Mouse (Mus musculus): ENCODE results near the gene Pnkp. TPM values are rescaled to one million over a fixed set of nuclear protein-coding genes. Genes with fewer than 3 reads are reported as not detected.

Pnkp gene
- polyA plus RNA-seq, 1 experiment, result 67.3 TPM

GRCm38 (mm10) chr7:44847772-44848171, 9.2 kb upstream of the Pnkp start:
- Histone ChIP-seq H3K27me3 (ENCODE audit: control insufficient read depth, insufficient read depth, low read length) (no peaks in the 10 kb centered on the region), H3K36me3 (ENCODE audit: control insufficient read depth, insufficient read depth, low read length) (peaks cover 35% of the 10 kb centered on the region), H3K4me1 (ENCODE audit: control insufficient read depth, insufficient read depth, insufficient read length) (peaks cover 6% of the 10 kb centered on the region; the same call in 1 of the 2 replicates), H3K4me3 (ENCODE audit: extremely low read depth, insufficient read depth, insufficient read length) (peak overlapping the region; percentile 89; the same call in 1 of the 2 replicates), H3K27ac (ENCODE audit: insufficient read depth, low read length) (no peak overlapping the region)
- DNase-seq (ENCODE audit: low read depth in 1 of 2, low spot score in 2 of 2), result no peak
- WGBS, result 74% methylated on average over 5 of the region's 5 CpGs
- no peak for TF ChIP-seq CTCF (IDR thresholded peaks at IDR 0.05; ENCODE audit: extremely low read depth, insufficient read depth, insufficient read length, insufficient replicate concordance)
- no peak for TF ChIP-seq POLR2A (IDR thresholded peaks at IDR 0.05; ENCODE audit: low read depth, low read length)

DNA sequence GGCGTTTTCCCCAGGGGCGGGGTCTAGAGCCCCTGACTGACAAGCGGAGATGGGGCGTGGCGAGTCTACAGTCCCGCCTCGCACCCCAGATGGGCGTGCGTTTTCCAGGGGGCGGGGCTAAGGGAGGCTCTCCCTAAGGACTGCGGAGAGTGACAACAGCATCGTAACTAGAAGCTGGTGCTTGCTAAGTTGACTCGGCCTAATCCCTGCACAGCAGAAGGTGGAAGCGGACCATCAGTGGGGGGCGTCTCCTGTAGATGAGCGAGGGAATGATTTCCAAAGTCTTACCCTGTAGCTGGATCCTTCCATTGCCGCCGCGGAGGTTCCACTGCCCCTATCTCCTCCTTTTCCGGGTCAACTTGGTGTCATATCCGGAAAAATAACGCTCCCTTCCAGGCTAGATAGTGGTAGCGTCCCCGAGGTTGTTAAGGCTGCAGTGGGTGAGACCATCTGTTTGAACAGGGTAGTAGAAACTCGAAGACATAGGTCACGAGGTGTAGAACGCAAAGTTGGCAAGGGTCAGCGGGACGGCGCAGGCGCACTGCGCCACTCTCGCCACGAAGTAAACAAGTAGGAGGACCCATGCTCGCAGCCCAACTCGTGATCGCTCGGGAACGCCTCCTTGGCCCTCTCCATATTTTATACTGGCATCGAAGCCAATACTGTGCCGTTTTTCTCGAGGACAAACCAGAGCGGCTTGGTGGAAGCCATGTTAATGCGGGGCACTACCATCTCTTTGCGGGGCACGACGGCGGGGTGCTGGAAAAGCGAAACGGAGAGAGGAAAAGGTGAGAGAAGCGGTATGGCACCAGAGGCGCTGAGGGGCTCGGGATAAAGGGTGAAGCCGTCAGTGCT, 8.2 kb upstream of the Pnkp start, which contains the start of the genes Akt1s1 and Tbc1d17:
Gene Akt1s1 (plus strand): TSS at position 431 of the 855 bp plus-strand sequence.
Gene Tbc1d17 (minus strand): TSS at position 519 of the 855 bp plus-strand sequence.
- TF ChIP-seq POLR2A (IDR thresholded peaks at IDR 0.05; ENCODE audit: low read depth, low read length), result peak; percentile 63; the same call in 1 of the 2 replicates
- TF ChIP-seq CTCF (IDR thresholded peaks at IDR 0.05; ENCODE audit: extremely low read depth, insufficient read depth, insufficient read length, insufficient replicate concordance), result no peak
- Histone ChIP-seq H3K4me3 (ENCODE audit: extremely low read depth, insufficient read depth, insufficient read length) (peak within 1 kb of the TSS; percentile 89), H3K36me3 (ENCODE audit: control insufficient read depth, insufficient read depth, low read length) (peaks cover 25% of the 10 kb centered on the region), H3K27me3 (ENCODE audit: control insufficient read depth, insufficient read depth, low read length) (no peaks in the 10 kb centered on the region), H3K27ac (ENCODE audit: insufficient read depth, low read length) (peak within 1 kb of the TSS; percentile 96), H3K4me1 (ENCODE audit: control insufficient read depth, insufficient read depth, insufficient read length) (peaks cover 10% of the 10 kb centered on the region; the same call in 1 of the 2 replicates)
- under 1% methylated on average over 54 of the region's 54 CpGs for WGBS
- DNase-seq (ENCODE audit: low read depth in 1 of 2, low spot score in 2 of 2), result peak; percentile 97 to 100

GRCm38 (mm10) chr7:44849416-44850111, 7.4 kb upstream of the Pnkp start:
- WGBS, result under 1% methylated on average over 41 of the region's 41 CpGs

GRCm38 (mm10) chr7:44850146-44850545, 6.8 kb upstream of the Pnkp start:
- Histone ChIP-seq H3K27ac (ENCODE audit: insufficient read depth, low read length) (peak overlapping the region; percentile 96), H3K4me3 (ENCODE audit: extremely low read depth, insufficient read depth, insufficient read length) (peak overlapping the region; percentile 89), H3K4me1 (ENCODE audit: control insufficient read depth, insufficient read depth, insufficient read length) (peaks cover 17% of the 10 kb centered on the region; the same call in 1 of the 2 replicates), H3K36me3 (ENCODE audit: control insufficient read depth, insufficient read depth, low read length) (peaks cover 14% of the 10 kb centered on the region), H3K27me3 (ENCODE audit: control insufficient read depth, insufficient read depth, low read length) (no peaks in the 10 kb centered on the region)
- TF ChIP-seq POLR2A (IDR thresholded peaks at IDR 0.05; ENCODE audit: low read depth, low read length), result no peak
- no peak for TF ChIP-seq CTCF (IDR thresholded peaks at IDR 0.05; ENCODE audit: extremely low read depth, insufficient read depth, insufficient read length, insufficient replicate concordance)
- 0% methylated on average over 32 of the region's 33 CpGs for WGBS
- peak in 1 of 2 experiments; percentile 69 for DNase-seq (ENCODE audit: low read depth in 1 of 2, low spot score in 2 of 2)

More at GRCm38 (mm10) chr7:44849416-44850111, 7.4 kb upstream of the Pnkp start:
- Histone ChIP-seq H3K4me1 (ENCODE audit: control insufficient read depth, insufficient read depth, insufficient read length) (peaks cover 12% of the 10 kb centered on the region; the same call in 1 of the 2 replicates), H3K36me3 (ENCODE audit: control insufficient read depth, insufficient read depth, low read length) (peaks cover 18% of the 10 kb centered on the region), H3K27ac (ENCODE audit: insufficient read depth, low read length) (peak overlapping the region; percentile 96), H3K4me3 (ENCODE audit: extremely low read depth, insufficient read depth, insufficient read length) (peak overlapping the region; percentile 89), H3K27me3 (ENCODE audit: control insufficient read depth, insufficient read depth, low read length) (no peaks in the 10 kb centered on the region)
- TF ChIP-seq CTCF (IDR thresholded peaks at IDR 0.05; ENCODE audit: extremely low read depth, insufficient read depth, insufficient read length, insufficient replicate concordance), result no peak
- peak; percentile 1; the same call in 1 of the 2 replicates for TF ChIP-seq POLR2A (IDR thresholded peaks at IDR 0.05; ENCODE audit: low read depth, low read length)
- peak; percentile 88 to 91 for DNase-seq (ENCODE audit: low read depth in 1 of 2, low spot score in 2 of 2)

DNA sequence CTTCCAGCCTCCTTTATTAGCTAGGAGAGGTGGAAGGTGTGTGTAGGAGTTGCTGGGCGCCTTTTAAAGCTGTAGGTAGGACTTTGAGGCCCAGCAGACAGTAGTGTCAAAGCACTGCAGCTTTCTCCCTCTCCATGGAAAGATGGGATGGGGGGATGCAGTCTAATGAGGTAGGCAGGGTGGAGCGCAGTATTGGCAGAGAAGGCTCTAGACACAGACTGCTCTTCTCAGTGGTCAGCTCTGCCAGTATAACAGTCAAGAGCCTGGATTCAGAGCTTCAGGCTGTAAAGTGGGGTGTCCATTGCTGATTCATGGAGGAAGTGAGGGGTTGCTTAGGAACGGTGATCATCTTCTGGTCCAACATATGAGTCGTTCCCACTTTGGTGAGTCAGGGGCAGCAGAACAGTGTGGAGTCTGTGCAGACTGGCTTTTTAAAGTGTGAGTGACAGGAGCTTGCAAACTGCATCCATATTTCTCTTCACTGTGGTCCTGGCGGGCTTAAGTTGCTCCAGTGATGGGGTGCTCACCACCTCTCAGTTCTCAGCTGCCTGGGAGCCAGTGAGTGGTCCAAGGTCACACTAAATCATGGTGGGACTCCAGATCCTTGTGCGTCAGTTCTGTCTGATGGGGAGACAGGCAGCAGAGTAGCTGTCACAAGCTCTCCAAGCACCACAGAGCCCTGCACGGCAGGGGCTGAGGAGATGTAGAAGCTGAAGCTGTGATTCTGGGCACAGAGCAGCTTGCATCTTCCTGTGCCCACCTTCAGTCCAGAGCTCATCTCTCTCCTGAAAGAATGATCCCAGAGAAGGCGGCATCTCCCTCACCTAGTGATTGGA, 5.9 kb upstream of the Pnkp start:
- Histone ChIP-seq H3K27ac (ENCODE audit: insufficient read depth, low read length) (peak overlapping the region; percentile 96), H3K27me3 (ENCODE audit: control insufficient read depth, insufficient read depth, low read length) (no peaks in the 10 kb centered on the region), H3K4me1 (ENCODE audit: control insufficient read depth, insufficient read depth, insufficient read length) (peaks cover 19% of the 10 kb centered on the region; the same call in 1 of the 2 replicates), H3K36me3 (ENCODE audit: control insufficient read depth, insufficient read depth, low read length) (peaks cover 5% of the 10 kb centered on the region), H3K4me3 (ENCODE audit: extremely low read depth, insufficient read depth, insufficient read length) (peak overlapping the region; percentile 89; the same call in 1 of the 2 replicates)
- 66% methylated on average over 8 of the region's 8 CpGs for WGBS
- TF ChIP-seq POLR2A (IDR thresholded peaks at IDR 0.05; ENCODE audit: low read depth, low read length) (no peak), CTCF (IDR thresholded peaks at IDR 0.05; ENCODE audit: extremely low read depth, insufficient read depth, insufficient read length, insufficient replicate concordance) (no peak)
- DNase-seq (ENCODE audit: low read depth in 1 of 2, low spot score in 2 of 2), result no peak

Measured in spleen, adult 2 months (tissue).